Mouse (Mus musculus) bone marrow, adult 2 months (tissue): ENCODE results near the gene Nudc.

Source experiments
- CTCF ChIP-seq: fragments of 200-500 bp; IDR thresholded peaks from 2 replicates; pipeline ENCODE4 v1.5.1; 2011; ENCODE audit warnings: low read length, control low read depth; ENCODE audit not compliant: control insufficient read depth, insufficient read depth
- POLR2A ChIP-seq: fragments of 200-500 bp; IDR thresholded peaks from 2 replicates; pipeline ENCODE4 v1.6.1; 2011; ENCODE audit warnings: low read depth, mild to moderate bottlenecking, control low read depth, low read length, borderline replicate concordance; ENCODE audit not compliant: control insufficient read depth

DNA sequence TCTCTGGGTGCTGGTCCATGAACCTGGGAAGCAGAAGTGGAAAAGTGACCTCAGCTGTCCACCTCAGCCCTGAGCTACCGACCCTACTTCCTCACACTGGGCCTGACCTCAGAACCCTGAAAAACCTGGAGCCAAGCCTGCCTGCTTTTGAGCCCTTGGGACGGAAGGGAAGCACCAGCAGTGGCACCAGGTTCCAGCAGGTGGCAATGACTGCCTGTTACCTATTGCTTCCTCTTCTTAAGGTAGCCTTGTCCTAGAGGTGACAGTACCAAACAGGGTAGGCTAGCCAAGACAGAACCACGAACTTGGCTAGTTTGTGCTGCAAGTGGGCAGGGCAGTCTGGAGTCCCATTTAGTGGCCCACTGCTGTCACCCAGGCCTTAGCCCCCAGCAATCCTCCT lies 13.0 kb downstream of the Nudc start:
- TF ChIP-seq CTCF = no peak
- TF ChIP-seq POLR2A = no peak
